Mouse (Mus musculus) CH12.LX (cell line): ENCODE measurements around the gene Il17rb.

Experiments
- CTCF ChIP-seq, 2 experiments: IDR thresholded peaks in 1 of 2; conservative IDR thresholded peaks in 1 of 2; 2 replicates each; pipeline ENCODE4 v1.5.1; 2011 to 2012; ENCODE audit warnings: low read depth in 2 of 2, low read length in 2 of 2, improper control_type of control experiment in 1 of 2, inconsistent platforms in 1 of 2, mild to moderate bottlenecking in 1 of 2, moderate library complexity in 1 of 2
- EP300 ChIP-seq: IDR thresholded peaks from 2 replicates; pipeline ENCODE4 v1.6.1; 2011; ENCODE audit warnings: low read length, improper control_type of control experiment
- ETS1 ChIP-seq: conservative IDR thresholded peaks from 2 replicates; pipeline ENCODE4 v1.6.1; 2012; ENCODE audit warnings: low read depth, mild to moderate bottlenecking, inconsistent platforms, low read length, improper control_type of control experiment, moderate library complexity
- MAX ChIP-seq: IDR thresholded peaks from 2 replicates; pipeline ENCODE4 v1.6.1; 2011; ENCODE audit warnings: low read length, improper control_type of control experiment
- MAZ ChIP-seq: IDR thresholded peaks from 2 replicates; pipeline ENCODE4 v1.6.1; 2012; ENCODE audit warnings: low read depth, mild to moderate bottlenecking, inconsistent platforms, low read length, improper control_type of control experiment, moderate library complexity
- MXI1 ChIP-seq: IDR thresholded peaks from 2 replicates; pipeline ENCODE4 v1.6.1; 2011; ENCODE audit warnings: mild to moderate bottlenecking, low read depth, low read length, improper control_type of control experiment
- NRF1 ChIP-seq: IDR thresholded peaks from 2 replicates; pipeline ENCODE4 v1.6.1; 2014; ENCODE audit warnings: low read depth, mild to moderate bottlenecking, inconsistent platforms, low read length, improper control_type of control experiment, moderate library complexity
- POLR2A ChIP-seq: IDR thresholded peaks from 2 replicates; pipeline ENCODE4 v1.6.1; 2011; ENCODE audit warnings: low read depth, mild to moderate bottlenecking, improper control_type of control experiment, low read length
- SIN3A ChIP-seq: IDR thresholded peaks from 2 replicates; pipeline ENCODE4 v1.6.1; 2012; ENCODE audit warnings: low read length, improper control_type of control experiment, inconsistent platforms
- SMC3 ChIP-seq: IDR thresholded peaks from 2 replicates; pipeline ENCODE4 v1.6.1; 2011; ENCODE audit warnings: low read depth, low read length, improper control_type of control experiment
- USF2 ChIP-seq: conservative IDR thresholded peaks from 2 replicates; pipeline ENCODE4 v1.6.1; 2011; ENCODE audit warnings: low read depth, low read length, improper control_type of control experiment
- ZC3H11A ChIP-seq: IDR thresholded peaks from 2 replicates; pipeline ENCODE4 v1.6.1; 2012; ENCODE audit warnings: low read depth, mild to moderate bottlenecking, inconsistent platforms, low read length, improper control_type of control experiment

DNA sequence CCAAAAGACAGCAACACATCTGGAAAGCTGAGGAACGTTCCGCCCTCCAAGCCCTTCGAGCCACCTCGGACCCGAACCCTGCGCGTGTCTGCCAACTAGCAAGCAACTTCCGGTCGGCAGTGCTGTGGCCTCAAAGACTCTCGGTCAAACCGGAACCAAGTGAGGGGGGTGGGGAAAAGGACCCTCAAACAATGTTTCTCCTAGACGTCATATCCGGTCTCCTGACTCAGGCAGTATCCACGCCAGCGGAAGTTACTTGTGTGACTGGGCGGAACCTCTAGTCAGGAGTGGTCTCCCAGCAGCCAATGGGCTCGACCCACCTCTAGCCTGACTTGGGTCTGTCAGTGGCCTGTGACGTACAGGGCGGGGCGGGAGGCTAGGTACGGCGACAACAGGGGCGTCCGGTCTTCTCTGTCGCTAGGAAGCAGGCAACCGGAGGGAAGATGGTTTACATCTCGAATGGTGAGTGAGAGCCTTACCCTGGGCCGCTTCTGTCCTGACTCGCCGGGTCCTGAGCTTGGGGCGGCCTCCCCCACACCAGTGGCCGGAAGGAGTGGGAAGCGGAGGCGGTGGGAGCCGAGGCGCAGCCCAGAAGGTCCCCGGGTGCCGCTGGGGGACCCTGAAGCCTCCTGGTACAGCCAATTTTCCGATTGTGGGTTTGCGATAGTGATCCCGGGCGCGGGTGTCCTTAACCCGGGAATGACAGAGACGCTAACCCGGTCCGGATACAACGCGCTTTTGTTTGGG, 40.4 kb downstream of the Il17rb start, which contains the start of gene Selenok:
- peak; percentile 96 for TF ChIP-seq POLR2A
- TF ChIP-seq MXI1: peak; percentile 63
- peak; percentile 69; the same call in 1 of the 2 replicates for TF ChIP-seq SIN3A
- peak; percentile 69; the same call in 1 of the 2 replicates for TF ChIP-seq MAX
- TF ChIP-seq EP300: no peak
- no peak for TF ChIP-seq ZC3H11A
- peak; percentile 53 for TF ChIP-seq ETS1
- TF ChIP-seq CTCF (conservative IDR thresholded peaks at IDR 0.05 in 1 of 2, IDR thresholded peaks at IDR 0.05 in 1 of 2; ENCODE audit: low read depth in 2 of 2, low read length in 2 of 2): no peak
- TF ChIP-seq USF2: peak; percentile 59
- no peak for TF ChIP-seq SMC3
- TF ChIP-seq NRF1: no peak; the same call in none of the 2 replicates
- TF ChIP-seq MAZ: no peak
